Mouse (Mus musculus): ENCODE results near the gene Fscn1.

Fscn1 gene

DNA sequence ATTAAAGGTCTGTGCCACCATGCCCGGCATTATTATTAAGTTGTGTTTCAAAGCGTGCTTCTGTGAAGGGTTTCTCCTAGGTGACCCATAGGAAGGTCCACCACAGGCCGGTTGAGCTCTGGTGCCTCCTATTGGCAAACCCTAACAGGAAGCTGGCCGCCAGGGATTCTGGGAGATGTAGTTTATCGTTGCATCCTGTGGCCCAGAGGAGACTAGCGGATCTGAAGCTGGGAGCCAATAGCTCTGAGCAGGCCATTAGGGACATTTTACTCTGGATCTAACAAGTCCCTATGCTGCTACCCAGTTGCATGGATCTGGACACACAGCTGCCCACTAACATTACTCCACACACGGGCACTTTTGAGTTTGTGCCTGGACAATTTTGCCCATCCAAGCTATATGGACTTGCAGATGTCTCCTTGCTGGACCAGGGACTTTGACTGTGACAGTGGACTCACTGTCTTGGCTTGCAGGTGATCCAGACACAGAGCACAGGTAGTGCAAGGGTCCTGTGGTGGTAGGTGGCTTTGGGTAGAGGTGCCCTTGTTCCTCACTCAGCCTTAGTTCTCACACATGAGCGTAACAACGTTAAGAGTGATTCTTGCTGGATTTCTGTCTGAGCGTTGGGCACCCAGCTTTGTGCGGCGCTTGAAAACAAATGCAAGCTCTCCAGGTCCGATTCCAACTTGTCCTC lies 24.4 kb upstream of the Fscn1 start:
- peak; percentile 95 for DNase-seq (ENCODE audit: low spot score)

GRCm38 (mm10) chr5:142936336-142936719 lies 23.8 kb upstream of the Fscn1 start:
- peak; percentile 88 for DNase-seq (ENCODE audit: low spot score)

DNA sequence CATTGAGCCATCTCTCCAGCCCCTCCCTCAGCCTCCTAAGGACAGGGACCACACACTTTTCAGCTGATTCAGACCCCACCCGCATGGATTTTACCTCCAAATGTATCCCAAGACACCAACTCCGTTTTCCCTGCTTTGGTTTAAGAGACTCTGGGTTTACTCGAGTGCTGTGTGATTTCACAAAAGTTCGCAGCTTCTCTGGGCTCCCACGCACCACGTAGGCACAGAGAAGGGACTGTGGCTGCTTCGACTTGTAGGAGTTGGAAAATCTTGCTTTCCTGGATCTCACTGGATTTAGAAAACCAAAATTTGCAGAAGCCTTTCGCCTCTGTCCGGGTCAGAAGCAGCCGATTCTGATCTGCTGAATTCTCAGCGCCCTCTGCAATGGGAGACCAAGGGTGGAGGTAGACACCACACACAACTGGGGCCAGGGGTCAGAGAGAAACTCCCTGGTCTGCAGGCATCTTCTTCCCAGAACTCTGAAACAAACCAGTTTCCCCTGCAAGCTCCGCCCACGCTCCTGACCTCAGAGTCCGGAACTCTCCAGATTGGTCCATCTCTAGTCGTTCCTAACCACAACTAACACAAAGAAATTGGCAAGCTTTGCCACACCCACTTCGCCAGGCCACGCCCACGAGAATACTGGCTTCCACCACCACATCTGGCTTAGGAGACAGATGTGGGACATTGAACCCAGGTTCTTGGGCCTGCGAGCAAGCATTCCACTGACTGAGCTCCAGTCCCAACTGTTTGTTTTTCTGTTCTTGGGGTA lies 22.0 kb upstream of the Fscn1 start:
- DNase-seq (ENCODE audit: low spot score): peak; percentile 77

GRCm38 (mm10) chr5:142940393-142940792 lies 19.8 kb upstream of the Fscn1 start:
- DNase-seq (ENCODE audit: low spot score): no peak

DNA sequence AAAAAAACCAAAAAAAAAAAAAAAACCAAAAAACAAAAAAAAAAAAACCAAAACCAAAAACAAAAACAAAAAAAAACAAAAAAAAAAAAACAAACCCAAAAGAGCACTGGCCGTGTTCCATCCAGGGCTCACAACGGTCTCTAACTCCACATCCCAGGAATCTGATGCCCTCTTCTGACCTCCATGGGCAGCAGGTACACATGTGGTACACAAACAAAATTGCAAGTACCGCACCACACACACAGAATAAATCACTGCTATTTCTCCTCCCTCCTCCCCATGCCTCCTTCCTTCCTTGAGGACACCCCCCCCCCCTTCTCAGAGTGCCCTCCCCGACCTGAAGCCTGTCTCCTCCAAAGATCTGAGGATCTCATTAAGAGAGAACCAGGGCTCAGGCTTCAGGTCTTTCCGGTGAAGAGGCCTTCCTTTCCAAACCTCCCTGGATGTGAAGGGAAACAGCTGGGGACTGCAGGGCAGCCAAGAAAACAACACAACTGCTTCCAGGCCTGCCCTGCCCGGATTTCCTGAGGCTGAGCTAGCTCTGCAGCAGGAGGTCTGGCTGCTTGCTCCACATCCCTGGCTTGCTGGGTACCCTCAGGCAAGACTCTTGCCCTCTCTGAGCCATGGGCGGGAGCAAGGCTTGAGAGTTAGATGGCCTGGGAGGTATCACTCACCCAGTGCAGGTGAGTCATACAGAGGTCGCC lies 15.0 kb upstream of the Fscn1 start:
- peak; percentile 46 for DNase-seq (ENCODE audit: low spot score)

- no peak for DNase-seq (ENCODE audit: low spot score)
Measured at GRCm38 (mm10) chr5:142947460-142947859, 12.7 kb upstream of the Fscn1 start.

DNA sequence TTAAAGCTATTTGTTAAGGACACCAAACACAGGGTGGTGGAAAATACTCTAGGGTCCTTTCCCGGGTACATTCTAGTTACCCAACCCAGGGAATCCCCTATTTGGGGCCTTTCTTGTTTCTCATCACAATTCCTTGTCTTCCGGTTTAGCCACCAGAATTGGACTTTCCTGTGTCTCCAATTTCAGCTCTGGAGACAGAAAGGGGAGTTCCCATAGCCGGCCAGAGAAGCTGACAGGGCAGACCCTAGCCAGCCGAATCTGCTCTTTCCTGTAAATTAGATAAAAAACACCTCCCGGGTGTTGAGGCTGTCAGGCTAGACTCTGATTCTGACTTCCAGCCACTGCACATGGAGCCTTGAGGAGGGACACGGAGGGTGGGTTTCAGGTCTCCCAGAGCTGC lies 10.6 kb upstream of the Fscn1 start:
- peak; percentile 29 for DNase-seq (ENCODE audit: low spot score)

DNA sequence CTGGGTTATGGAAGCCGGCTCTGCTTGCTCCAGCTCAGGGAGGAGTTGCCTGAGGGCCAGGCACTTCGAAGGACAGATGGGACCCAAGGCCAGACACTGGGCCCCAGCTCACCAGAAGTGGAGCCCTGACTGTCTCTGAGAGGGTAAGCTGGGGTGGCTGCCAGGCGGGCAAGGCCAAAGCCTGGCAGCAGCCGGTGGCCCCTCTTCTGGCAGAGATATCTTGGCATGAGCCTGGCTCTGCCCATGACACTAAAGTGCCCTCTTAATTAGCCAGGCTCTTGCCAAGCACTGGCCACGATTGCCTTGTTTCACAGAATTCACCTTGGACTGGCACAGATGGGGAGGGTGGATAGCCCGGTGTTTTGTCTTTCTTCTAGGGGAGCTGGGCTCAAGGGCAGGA lies 9.7 kb upstream of the Fscn1 start:
- no peak for DNase-seq (ENCODE audit: low spot score)

DNA sequence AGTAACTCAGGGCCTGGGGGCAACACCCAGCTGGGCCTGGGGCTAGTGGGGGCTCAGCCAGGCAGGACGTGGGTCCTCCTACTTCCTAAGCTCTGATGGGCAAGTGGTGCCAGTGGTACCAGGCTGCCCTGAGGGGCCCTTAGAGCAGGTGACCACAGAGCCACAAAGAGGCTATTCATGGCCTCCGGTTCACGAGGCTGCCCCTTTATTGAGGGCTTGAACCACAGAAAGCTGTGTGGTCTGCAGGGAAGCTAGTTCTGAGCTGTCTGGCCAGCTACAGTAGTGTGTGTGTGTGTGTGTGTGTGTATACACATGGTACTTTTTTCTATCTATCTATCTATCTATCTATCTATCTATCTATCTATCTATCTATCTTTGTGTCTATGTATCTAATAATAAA lies 6.5 kb upstream of the Fscn1 start:
- no peak for DNase-seq (ENCODE audit: low spot score)

GRCm38 (mm10) chr5:142956956-142957703 lies 3.0 kb upstream of the Fscn1 start:
- DNase-seq (ENCODE audit: low spot score): no peak

- DNase-seq (ENCODE audit: low spot score): no peak
Measured at GRCm38 (mm10) chr5:142958464-142958863, 1.7 kb upstream of the Fscn1 start.

GRCm38 (mm10) chr5:142959156-142959555 lies 987 bp upstream of the Fscn1 start:
- no peak for DNase-seq (ENCODE audit: low spot score)

GRCm38 (mm10) chr5:142960775-142961271 lies 680 bp downstream of the Fscn1 start:
- peak; percentile 51 for DNase-seq (ENCODE audit: low spot score)

- no peak for DNase-seq (ENCODE audit: low spot score)
Measured at GRCm38 (mm10) chr5:142961398-142961880, 1.3 kb downstream of the Fscn1 start.

DNA sequence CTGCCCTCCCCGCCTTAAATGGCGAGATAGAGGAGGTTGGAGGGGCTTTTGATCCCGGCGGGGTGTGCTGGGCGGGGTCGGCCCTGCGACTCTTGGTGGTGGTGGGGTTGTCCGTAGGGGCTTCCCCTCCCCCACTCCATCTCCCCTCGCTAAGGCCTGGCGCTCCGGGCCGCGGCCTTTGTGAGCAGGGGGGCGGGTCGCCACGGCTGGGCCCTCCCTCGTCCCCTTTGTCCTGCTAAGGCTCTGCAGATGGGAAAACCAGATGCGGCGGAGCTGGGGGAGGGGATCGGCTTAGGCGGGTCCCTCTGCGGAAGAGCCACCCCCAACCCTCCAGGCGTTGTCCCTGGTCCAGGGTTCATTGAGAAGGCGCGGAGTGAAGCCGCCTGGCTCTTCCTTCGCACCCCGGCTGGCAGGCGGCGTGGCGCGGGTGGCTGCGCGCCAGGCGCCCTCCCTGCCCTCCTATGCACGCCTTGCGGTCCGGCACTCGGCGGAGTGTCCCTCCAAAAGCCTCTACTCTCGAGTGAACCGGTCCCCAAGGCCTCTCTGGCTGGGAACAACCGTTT lies 1.8 kb downstream of the Fscn1 start:
- peak; percentile 97 for DNase-seq (ENCODE audit: low spot score)

GRCm38 (mm10) chr5:142962444-142962961 lies 2.4 kb downstream of the Fscn1 start:
- peak; percentile 54 for DNase-seq (ENCODE audit: low spot score)

GRCm38 (mm10) chr5:142963003-142963704 lies 3.0 kb downstream of the Fscn1 start:
- peak; percentile 72 for DNase-seq (ENCODE audit: low spot score)

DNA sequence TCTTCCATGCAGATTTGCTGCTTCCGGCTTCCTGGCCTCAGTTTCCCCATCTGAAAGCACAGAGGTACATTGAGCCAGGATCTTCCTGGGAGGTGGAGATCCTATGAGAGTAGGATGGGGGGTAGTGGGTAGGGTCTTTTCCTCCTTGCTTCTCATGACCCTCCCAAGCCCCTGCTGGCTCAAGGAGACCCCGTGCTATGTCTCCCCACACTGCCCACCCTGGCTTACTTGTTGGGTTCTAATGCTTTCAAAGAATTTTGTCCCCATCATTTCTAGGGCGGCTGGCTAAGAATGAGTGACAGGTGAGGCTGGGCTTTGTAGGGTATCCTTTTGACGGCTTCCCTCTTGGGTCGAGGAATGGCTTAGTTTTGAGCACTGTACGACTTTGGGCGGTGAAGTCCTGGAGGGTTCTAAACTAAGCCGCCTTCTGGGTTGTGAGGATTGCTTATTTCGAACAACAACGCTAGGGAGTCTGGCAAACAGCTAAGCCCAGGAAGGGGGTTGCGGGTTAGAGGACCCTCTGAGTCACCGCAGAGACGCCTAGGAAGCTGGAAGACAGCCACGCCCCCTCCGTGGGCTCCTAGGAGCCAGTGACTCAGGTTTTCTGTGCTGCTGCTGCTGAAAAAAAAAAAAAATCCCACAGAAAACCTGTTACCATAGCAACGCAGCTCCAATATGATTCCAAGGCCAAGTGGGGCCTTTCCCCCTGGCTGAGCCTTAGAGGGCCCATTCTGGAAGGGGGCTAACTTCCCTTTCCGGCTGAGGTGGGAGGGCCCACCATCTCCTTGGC lies 3.8 kb downstream of the Fscn1 start:
- peak; percentile 65 for DNase-seq (ENCODE audit: low spot score)

DNA sequence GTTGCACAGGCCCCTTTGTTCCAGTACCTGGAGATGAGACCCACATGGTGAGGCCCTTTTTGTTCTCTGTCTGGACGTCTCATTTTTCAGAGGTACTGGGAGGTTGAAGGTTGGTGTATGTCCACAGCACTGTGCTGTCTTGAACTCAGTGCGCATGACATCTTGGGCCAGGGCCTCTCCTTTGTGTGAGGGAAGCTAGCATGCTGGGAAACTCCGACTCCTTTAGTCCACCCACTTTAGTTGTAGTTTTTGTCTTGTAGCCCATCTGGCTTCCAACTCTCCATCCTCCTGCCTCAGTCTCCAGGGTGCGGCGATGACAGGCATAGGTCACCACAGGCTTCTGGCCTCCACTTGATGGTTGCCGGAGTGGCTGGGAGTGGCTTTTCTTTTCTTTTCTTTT lies 4.5 kb downstream of the Fscn1 start:
- no peak for DNase-seq (ENCODE audit: low spot score)

GRCm38 (mm10) chr5:142968411-142968810 lies 8.3 kb downstream of the Fscn1 start:
- DNase-seq (ENCODE audit: low spot score): no peak

Data from embryo, embryonic 10.5 days (tissue).